Mouse (Mus musculus): Measurements from ENCODE around the gene Actrt2.

The Actrt2 gene

GRCm38 (mm10) chr4:154683068-154683752 lies 15.5 kb upstream of the Actrt2 start:
- in situ Hi-C loops (cut with MboI, MseI) = no loop called here

GRCm38 (mm10) chr4:154682311-154682710 lies 14.6 kb upstream of the Actrt2 start:
- in situ Hi-C loops (cut with MboI, MseI) = no loop called here

GRCm38 (mm10) chr4:154675441-154676000 lies 7.9 kb upstream of the Actrt2 start:
- in situ Hi-C loops (cut with MboI, MseI) = no loop called here

- in situ Hi-C loops (cut with MboI, MseI) = no loop called here
These were observed 7.3 kb upstream of the Actrt2 start for GRCm38 (mm10) chr4:154674966-154675365.

- in situ Hi-C loops (cut with MboI, MseI) = no loop called here
These were observed 6.9 kb upstream of the Actrt2 start for GRCm38 (mm10) chr4:154674541-154674940.

GRCm38 (mm10) chr4:154673986-154674385 lies 6.3 kb upstream of the Actrt2 start:
- in situ Hi-C loops (cut with MboI, MseI) = no loop called here

GRCm38 (mm10) chr4:154672027-154672426 lies 4.4 kb upstream of the Actrt2 start:
- in situ Hi-C loops (cut with MboI, MseI) = no loop called here

- in situ Hi-C loops (cut with MboI, MseI) = no loop called here
These were observed 3.7 kb upstream of the Actrt2 start for GRCm38 (mm10) chr4:154671232-154671912.

- in situ Hi-C loops (cut with MboI, MseI) = no loop called here
These were observed 4.9 kb downstream of the Actrt2 start for GRCm38 (mm10) chr4:154662681-154663215.

GRCm38 (mm10) chr4:154661256-154661655 lies 6.4 kb downstream of the Actrt2 start:
- in situ Hi-C loops (cut with MboI, MseI) = no loop called here

- in situ Hi-C loops (cut with MboI, MseI) = no loop called here
These were observed 7.6 kb downstream of the Actrt2 start for GRCm38 (mm10) chr4:154660025-154660424.

GRCm38 (mm10) chr4:154655134-154655910 lies 12.3 kb downstream of the Actrt2 start:
- in situ Hi-C loops (cut with MboI, MseI) = no loop called here

- in situ Hi-C loops (cut with MboI, MseI) = no loop called here
These were observed 15.2 kb downstream of the Actrt2 start for GRCm38 (mm10) chr4:154652494-154652893.

- in situ Hi-C loops (cut with MboI, MseI) = no loop called here
These were observed 18.5 kb downstream of the Actrt2 start for GRCm38 (mm10) chr4:154649083-154649747.

- in situ Hi-C loops (cut with MboI, MseI) = no loop called here
These were observed 25.2 kb downstream of the Actrt2 start for GRCm38 (mm10) chr4:154642496-154642895.

GRCm38 (mm10) chr4:154641296-154642110 lies 26.2 kb downstream of the Actrt2 start:
- in situ Hi-C loops (cut with MboI, MseI) = no loop called here

- in situ Hi-C loops (cut with MboI, MseI) = no loop called here
These were observed 27.0 kb downstream of the Actrt2 start for GRCm38 (mm10) chr4:154640443-154641295.

GRCm38 (mm10) chr4:154639591-154640442 lies 27.9 kb downstream of the Actrt2 start:
- in situ Hi-C loops (cut with MboI, MseI) = no loop called here

- in situ Hi-C loops (cut with MboI, MseI) = no loop called here
These were observed 28.5 kb downstream of the Actrt2 start for GRCm38 (mm10) chr4:154639126-154639525.

Data from T-helper 2 cell (primary cell).